In genomic region chr14:34377121-34377520, GRCm38 (mm10) we compare ENCODE assay signal across 14 mouse cellular contexts. TPM values are rescaled to one million over a fixed set of nuclear protein-coding genes. Genes with fewer than 3 reads are reported as not detected.
A peak's percentile ranks its signal among the peaks of the same experiment; 100 is the strongest.
DNase-seq lines count a peak whose midpoint lies in the region; ATAC-seq and TF ChIP-seq lines count a peak whose summit lies in the region.
"Had no signal": no experiment of that assay in that cellular context is flagged by ENCODE, and none has a peak within 500 bp of the region (broad histone marks: within the 10 kb centered on the region; RNA-seq: fewer than 3 reads in every experiment).

No protein-coding gene starts in this region.

- H3K4me2 ChIP-seq in hindbrain, embryonic 13.5 days = peak overlapping the region; percentile 10; the same call in 1 of the 2 replicates
- H3K4me2 ChIP-seq in hindbrain, embryonic 16.5 days (ENCODE audit: low read length) = no peak overlapping the region
- no peak overlapping the region for H3K4me2 ChIP-seq in midbrain, postnatal 0 days (ENCODE audit: low read depth, low read length, poor library complexity, severe bottlenecking)
- H3K4me2 ChIP-seq in intestine, embryonic 15.5 days (replicated peaks) = peak overlapping the region; percentile 9; the same call in 1 of the 2 replicates
- H3K4me2 ChIP-seq in stomach, embryonic 16.5 days (ENCODE audit: low read depth, low read length) = peak overlapping the region; percentile 5; the same call in 1 of the 2 replicates

- ATAC-seq in hindbrain, embryonic 13.5 days (ENCODE audit: low FRiP score) = no peak
- no peak for ATAC-seq in hindbrain, embryonic 16.5 days
- no peak for ATAC-seq in midbrain, postnatal 0 days (ENCODE audit: low FRiP score)
- no peak for ATAC-seq in intestine, embryonic 15.5 days
- ATAC-seq in stomach, embryonic 16.5 days (ENCODE audit: insufficient read depth, low FRiP score) = no peak

- no peak overlapping the region for H3K4me3 ChIP-seq in hindbrain, embryonic 13.5 days
- no peak overlapping the region for H3K4me3 ChIP-seq in hindbrain, embryonic 16.5 days (ENCODE audit: low read length)
- no peak overlapping the region for H3K4me3 ChIP-seq in midbrain, embryonic 10.5 days
- no peak overlapping the region for H3K4me3 ChIP-seq in midbrain, postnatal 0 days (ENCODE audit: low read depth, low read length)
- no peak overlapping the region for H3K4me3 ChIP-seq in intestine, embryonic 15.5 days (replicated peaks)
- no peak overlapping the region for H3K4me3 ChIP-seq in stomach, embryonic 16.5 days (replicated peaks; ENCODE audit: low read length)
- H3K4me3 ChIP-seq: erythroblast, embryonic 14.5 days had no signal

- no peak overlapping the region for H3K27ac ChIP-seq in hindbrain, embryonic 13.5 days
- no peak overlapping the region for H3K27ac ChIP-seq in hindbrain, embryonic 16.5 days (ENCODE audit: low read depth, low read length)
- H3K27ac ChIP-seq in midbrain, embryonic 10.5 days (replicated peaks) = 0 out of 2 replicates have a peak overlapping the region, but pooled peaks have one; percentile 0
- no peak overlapping the region for H3K27ac ChIP-seq in midbrain, postnatal 0 days (ENCODE audit: low read depth, low read length)
- no peak overlapping the region for H3K27ac ChIP-seq in intestine, embryonic 15.5 days
- no peak overlapping the region for H3K27ac ChIP-seq in stomach, embryonic 16.5 days (ENCODE audit: low read length)

- H3K9me3 ChIP-seq in hindbrain, embryonic 13.5 days = no peaks in the 10 kb centered on the region
- no peaks in the 10 kb centered on the region for H3K9me3 ChIP-seq in hindbrain, embryonic 16.5 days (ENCODE audit: control insufficient read depth, low read length)
- H3K9me3 ChIP-seq in midbrain, embryonic 10.5 days (replicated peaks) = no peaks in the 10 kb centered on the region
- H3K9me3 ChIP-seq in midbrain, postnatal 0 days (ENCODE audit: low read length) = no peaks in the 10 kb centered on the region
- H3K9me3 ChIP-seq in intestine, embryonic 15.5 days = no peaks in the 10 kb centered on the region
- no peaks in the 10 kb centered on the region for H3K9me3 ChIP-seq in stomach, embryonic 16.5 days (replicated peaks; ENCODE audit: control insufficient read depth, low read length)

- no peaks in the 10 kb centered on the region for H3K27me3 ChIP-seq in hindbrain, embryonic 13.5 days
- no peaks in the 10 kb centered on the region for H3K27me3 ChIP-seq in hindbrain, embryonic 16.5 days (replicated peaks; ENCODE audit: control insufficient read depth, insufficient read depth, low read length)
- H3K27me3 ChIP-seq in midbrain, embryonic 10.5 days (ENCODE audit: low read depth, poor library complexity, severe bottlenecking) = no peaks in the 10 kb centered on the region
- no peaks in the 10 kb centered on the region for H3K27me3 ChIP-seq in midbrain, postnatal 0 days (ENCODE audit: insufficient read depth, low read length)
- no peaks in the 10 kb centered on the region for H3K27me3 ChIP-seq in intestine, embryonic 15.5 days (replicated peaks)
- H3K27me3 ChIP-seq in stomach, embryonic 16.5 days (ENCODE audit: control insufficient read depth, insufficient read depth, low read length) = no peaks in the 10 kb centered on the region
- H3K27me3 ChIP-seq: CH12.LX had no signal

- DNase-seq in midbrain, embryonic 10.5 days (ENCODE audit: low spot score) = no peak
- DNase-seq in midbrain, postnatal 0 days (ENCODE audit: low spot score) = no peak
- no peak for DNase-seq in retina, postnatal 1 day
- DNase-seq: adrenal gland, adult 2 months; left cerebral cortex, postnatal 4 days had no signal

- no peak overlapping the region for H3K9ac ChIP-seq in hindbrain, embryonic 13.5 days
- H3K9ac ChIP-seq in hindbrain, embryonic 16.5 days (ENCODE audit: low read depth, low read length) = no peak overlapping the region
- no peak overlapping the region for H3K9ac ChIP-seq in midbrain, postnatal 0 days (replicated peaks; ENCODE audit: low read length, poor library complexity, severe bottlenecking)
- H3K9ac ChIP-seq in intestine, embryonic 15.5 days = no peak overlapping the region
- no peak overlapping the region for H3K9ac ChIP-seq in stomach, embryonic 16.5 days (ENCODE audit: low read length)

- WGBS in hindbrain, embryonic 13.5 days = 85% methylated on average over 4 of the region's 4 CpGs
- WGBS in hindbrain, embryonic 16.5 days = 82% methylated on average over 4 of the region's 4 CpGs
- 89% methylated on average over 4 of the region's 4 CpGs for WGBS in midbrain, embryonic 10.5 days
- WGBS in midbrain, postnatal 0 days = 79% methylated on average over 4 of the region's 4 CpGs
- 72% methylated on average over 4 of the region's 4 CpGs for WGBS in intestine, embryonic 15.5 days
- WGBS in stomach, embryonic 16.5 days = 69% methylated on average over 4 of the region's 4 CpGs

- TF ChIP-seq CTCF in midbrain, postnatal 0 days (IDR thresholded peaks at IDR 0.05) = no peak

- no peaks in the 10 kb centered on the region for H3K36me3 ChIP-seq in hindbrain, embryonic 13.5 days
- H3K36me3 ChIP-seq in hindbrain, embryonic 16.5 days (ENCODE audit: control insufficient read depth, insufficient read depth, low read length) = no peaks in the 10 kb centered on the region
- no peaks in the 10 kb centered on the region for H3K36me3 ChIP-seq in midbrain, embryonic 10.5 days
- no peaks in the 10 kb centered on the region for H3K36me3 ChIP-seq in midbrain, postnatal 0 days (ENCODE audit: insufficient read depth, low read length)
- no peaks in the 10 kb centered on the region for H3K36me3 ChIP-seq in intestine, embryonic 15.5 days
- no peaks in the 10 kb centered on the region for H3K36me3 ChIP-seq in stomach, embryonic 16.5 days (ENCODE audit: control insufficient read depth, insufficient read depth, low read length)

- H3K4me1 ChIP-seq in hindbrain, embryonic 13.5 days (replicated peaks) = peaks cover 26% of the 10 kb centered on the region
- H3K4me1 ChIP-seq in hindbrain, embryonic 16.5 days (ENCODE audit: control insufficient read depth, insufficient read depth, low read depth, low read length) = peaks cover 12% of the 10 kb centered on the region
- H3K4me1 ChIP-seq in midbrain, embryonic 10.5 days = peaks cover 18% of the 10 kb centered on the region
- H3K4me1 ChIP-seq in midbrain, postnatal 0 days (ENCODE audit: insufficient read depth, low read length) = no peaks in the 10 kb centered on the region
- H3K4me1 ChIP-seq in intestine, embryonic 15.5 days (replicated peaks) = peaks cover 20% of the 10 kb centered on the region
- H3K4me1 ChIP-seq in stomach, embryonic 16.5 days (ENCODE audit: control insufficient read depth, insufficient read depth, low read length) = peaks cover 21% of the 10 kb centered on the region

RNA-seq across cellular contexts. Expression of gene Mmrn2, which starts 1.9 kb away (rescaled TPM):
- 5.6 and 5.7 TPM in 2 replicates for polyA plus RNA-seq in hindbrain, embryonic 13.5 days (2015; fragmentation: Nextera tagmentation; extraction: Ambion mirVana)
- 3.8 and 5.0 TPM in 2 replicates for polyA plus RNA-seq in hindbrain, embryonic 16.5 days (2015; fragmentation: Nextera tagmentation; extraction: Ambion mirVana)
- 6.3 and 8.2 TPM in 2 replicates for polyA plus RNA-seq in midbrain, embryonic 10.5 days (2016; fragmentation: Nextera tagmentation; extraction: Ambion mirVana)
- 2.9 TPM in 2 replicates for total RNA-seq in midbrain, postnatal 0 days (2014; rRNA removed)
- 2.1 and 2.6 TPM in 2 replicates for polyA plus RNA-seq in midbrain, postnatal 0 days (2015; fragmentation: Nextera tagmentation; extraction: Ambion mirVana)
- polyA plus RNA-seq in intestine, embryonic 15.5 days (2015; fragmentation: Nextera tagmentation; extraction: Ambion mirVana) = 7.9 and 9.0 TPM in 2 replicates
- polyA plus RNA-seq in stomach, embryonic 16.5 days (2015; fragmentation: Nextera tagmentation; extraction: Ambion mirVana) = 8.5 and 9.1 TPM in 2 replicates
- total RNA-seq: CH12.LX; hematopoietic stem cell, adult 5-6 weeks had no signal
- polyA plus RNA-seq: erythroblast, embryonic 14.5 days had no signal

RNA-seq across cellular contexts. Expression of gene Sncg, which starts 2.5 kb away (rescaled TPM):
- polyA plus RNA-seq in hindbrain, embryonic 13.5 days (2015; fragmentation: Nextera tagmentation; extraction: Ambion mirVana) = 235 and 244 TPM in 2 replicates
- 188 and 207 TPM in 2 replicates for polyA plus RNA-seq in hindbrain, embryonic 16.5 days (2015; fragmentation: Nextera tagmentation; extraction: Ambion mirVana)
- polyA plus RNA-seq in midbrain, embryonic 10.5 days (2016; fragmentation: Nextera tagmentation; extraction: Ambion mirVana) = 30.8 and 56.1 TPM in 2 replicates
- 14.3 and 22.3 TPM in 2 replicates for total RNA-seq in midbrain, postnatal 0 days (2014; rRNA removed)
- 26.1 and 36.8 TPM in 2 replicates for polyA plus RNA-seq in midbrain, postnatal 0 days (2015; fragmentation: Nextera tagmentation; extraction: Ambion mirVana)
- polyA plus RNA-seq in intestine, embryonic 15.5 days (2015; fragmentation: Nextera tagmentation; extraction: Ambion mirVana) = 37.4 and 38.2 TPM in 2 replicates
- 31.3 and 35.0 TPM in 2 replicates for polyA plus RNA-seq in stomach, embryonic 16.5 days (2015; fragmentation: Nextera tagmentation; extraction: Ambion mirVana)
- total RNA-seq: hematopoietic stem cell, adult 5-6 weeks had no signal
- polyA plus RNA-seq: erythroblast, embryonic 14.5 days had no signal

RNA-seq across cellular contexts. Expression of gene Fam25c, which starts 21.9 kb away (rescaled TPM):
- polyA plus RNA-seq in hindbrain, embryonic 13.5 days (2015; fragmentation: Nextera tagmentation; extraction: Ambion mirVana) = not detected in 2 replicates
- polyA plus RNA-seq in hindbrain, embryonic 16.5 days (2015; fragmentation: Nextera tagmentation; extraction: Ambion mirVana) = not detected in 2 replicates
- not detected in 2 replicates for polyA plus RNA-seq in midbrain, embryonic 10.5 days (2016; fragmentation: Nextera tagmentation; extraction: Ambion mirVana)
- not detected in 2 replicates for total RNA-seq in midbrain, postnatal 0 days (2014; rRNA removed)
- polyA plus RNA-seq in midbrain, postnatal 0 days (2015; fragmentation: Nextera tagmentation; extraction: Ambion mirVana) = not detected in 2 replicates
- not detected in 2 replicates for polyA plus RNA-seq in intestine, embryonic 15.5 days (2015; fragmentation: Nextera tagmentation; extraction: Ambion mirVana)
- 23.6 and 47.2 TPM in 2 replicates for polyA plus RNA-seq in stomach, embryonic 16.5 days (2015; fragmentation: Nextera tagmentation; extraction: Ambion mirVana)
- total RNA-seq: adrenal gland, adult 2 months; CH12.LX; hematopoietic stem cell, adult 5-6 weeks; layer of hippocampus, adult 8-10 months had no signal
- polyA plus RNA-seq: adrenal gland, adult 2 months; cortical plate, adult 2 months; erythroblast, embryonic 14.5 days had no signal

Comparison
In these comparisons a context has a peak if more than half of its experiments do, and no peak if none do; other contexts are left out.
1. H3K4me2 ChIP-seq: peak in hindbrain, embryonic 13.5 days (single experiment), intestine, embryonic 15.5 days (single experiment) and stomach, embryonic 16.5 days (single experiment); none in hindbrain, embryonic 16.5 days (single experiment) and midbrain, postnatal 0 days (single experiment).
2. RNA of gene Fam25c, which starts 21.9 kb away (polyA plus RNA-seq): 23.6 to 47.2 TPM in stomach, embryonic 16.5 days; not detected in hindbrain, embryonic 16.5 days, not detected in hindbrain, embryonic 13.5 days, not detected in midbrain, embryonic 10.5 days, not detected in midbrain, postnatal 0 days and not detected in intestine, embryonic 15.5 days; every median in the first group is over 10 times any median in the second.